Mouse (Mus musculus) inflammation-experienced regulatory T-cells, adult 6 months (primary cell): Measurements from ENCODE around the gene Zfp513. TPM values are rescaled to one million over a fixed set of nuclear protein-coding genes. Genes with fewer than 3 reads are reported as not detected.
A peak's percentile ranks its signal among the peaks of the same experiment; 100 is the strongest.
"Not testable (repeated sequence)": the region's sequence is repeated elsewhere in the genome, so short reads cannot be mapped to it uniquely, and the experiment has no call there.

Source experiments
- ATAC-seq: one replicate; pipeline ENCODE4 v1.8.0; 2017
- polyA plus RNA-seq, 3 experiments: library from polyadenylated mRNA; unstranded; fragments of 100-300 nt; shearing (Covaris generic); gene quantifications; one replicate each; pipeline ENCODE4 v1.2.1; 2017

The Zfp513 gene
- 1 to 10 TPM; 3.5 to 6.1 (median 5.4) TPM for polyA plus RNA-seq

GRCm38 (mm10) chr5:31201742-31202590 lies at the start of gene Zfp513:
Gene Zfp513 (minus strand): TSS chr5:31202303.
- ATAC-seq = peak; percentile 99

- peak; percentile 47 for ATAC-seq
These were observed 49.5 kb upstream of the Zfp513 start, which contains the start of gene Krtcap3 for GRCm38 (mm10) chr5:31251541-31252101. Gene Krtcap3 (plus strand): TSS chr5:31251691.

- ATAC-seq = no peak
These were observed 48.6 kb upstream of the Zfp513 start for GRCm38 (mm10) chr5:31250716-31251115.

- ATAC-seq = no peak
These were observed 40.1 kb upstream of the Zfp513 start for GRCm38 (mm10) chr5:31242191-31242590.

- ATAC-seq = peak; percentile 15
These were observed 39.5 kb upstream of the Zfp513 start for GRCm38 (mm10) chr5:31241522-31242034.

GRCm38 (mm10) chr5:31240637-31241521 lies 38.8 kb upstream of the Zfp513 start, which contains the start of the genes Nrbp1 and Gm9970:
Gene Nrbp1 (plus strand): TSS chr5:31240864.
Gene Gm9970 (minus strand): TSS chr5:31241232.
- peak; percentile 98 for ATAC-seq

GRCm38 (mm10) chr5:31226641-31227040 lies 24.5 kb upstream of the Zfp513 start:
- no peak for ATAC-seq

GRCm38 (mm10) chr5:31222696-31223095 lies 20.6 kb upstream of the Zfp513 start:
- ATAC-seq = no peak

- no peak for ATAC-seq
These were observed 19.3 kb upstream of the Zfp513 start for GRCm38 (mm10) chr5:31221304-31221945.

- peak; percentile 92 for ATAC-seq
These were observed 18.6 kb upstream of the Zfp513 start, which contains the start of gene Ppm1g for GRCm38 (mm10) chr5:31220448-31221303. Gene Ppm1g (minus strand): TSS chr5:31220687.

- ATAC-seq = peak; percentile 31
These were observed 17.9 kb upstream of the Zfp513 start for GRCm38 (mm10) chr5:31219911-31220447.

GRCm38 (mm10) chr5:31219474-31219873 lies 17.4 kb upstream of the Zfp513 start:
- no peak for ATAC-seq

- no peak for ATAC-seq
These were observed 17.0 kb upstream of the Zfp513 start for GRCm38 (mm10) chr5:31219070-31219469.

- ATAC-seq = peak; percentile 24
These were observed 16.2 kb upstream of the Zfp513 start for GRCm38 (mm10) chr5:31218294-31218693.

- ATAC-seq = not testable (repeated sequence)
These were observed 14.5 kb upstream of the Zfp513 start for GRCm38 (mm10) chr5:31216554-31216953.

GRCm38 (mm10) chr5:31204421-31204820 lies 2.3 kb upstream of the Zfp513 start:
- ATAC-seq = no peak

GRCm38 (mm10) chr5:31203866-31204265 lies 1.8 kb upstream of the Zfp513 start:
- no peak for ATAC-seq

- no peak for ATAC-seq
These were observed 830 bp upstream of the Zfp513 start for GRCm38 (mm10) chr5:31202933-31203332.

GRCm38 (mm10) chr5:31201042-31201741 lies 911 bp downstream of the Zfp513 start:
- ATAC-seq = no peak

GRCm38 (mm10) chr5:31200327-31200768 lies 1.8 kb downstream of the Zfp513 start:
- no peak for ATAC-seq
